Mouse (Mus musculus): Measurements from ENCODE around the gene Gm11549. TPM values are rescaled to one million over a fixed set of nuclear protein-coding genes. Genes with fewer than 3 reads are reported as not detected.

The Gm11549 gene
- polyA plus RNA-seq, 1 experiment from 2014 or later: 0.23 TPM

- WGBS: 89% methylated on average over 6 of the region's 6 CpGs
Measured at GRCm38 (mm10) chr3:36511491-36511890, 10.1 kb downstream of the Gm11549 start.

GRCm38 (mm10) chr3:36505809-36506735, 15.5 kb downstream of the Gm11549 start:
- no peak overlapping the region for H3K4me3 ChIP-seq (replicated peaks)
- H3K27ac ChIP-seq: no peak overlapping the region
- no peak for ATAC-seq (ENCODE audit: insufficient number of reproducible peaks, insufficient read depth, low FRiP score, low TSS enrichment, low read depth)
- H3K4me1 ChIP-seq (replicated peaks): no peaks in the 10 kb centered on the region
- no peak overlapping the region for H3K9ac ChIP-seq (replicated peaks)
- H3K36me3 ChIP-seq: no peaks in the 10 kb centered on the region
- no peaks in the 10 kb centered on the region for H3K27me3 ChIP-seq
- 73% methylated on average over 10 of the region's 10 CpGs for WGBS
- no peak overlapping the region for H3K4me2 ChIP-seq
- no peaks in the 10 kb centered on the region for H3K9me3 ChIP-seq

More at GRCm38 (mm10) chr3:36511491-36511890, 10.1 kb downstream of the Gm11549 start:
- Histone ChIP-seq H3K27me3 (0 out of 2 replicates have a peak, but pooled peaks cover under 1% of the 10 kb centered on the region), H3K27ac (no peak overlapping the region), H3K4me1 (replicated peaks) (no peaks in the 10 kb centered on the region), H3K36me3 (no peaks in the 10 kb centered on the region), H3K9ac (replicated peaks) (no peak overlapping the region), H3K4me2 (no peak overlapping the region), H3K9me3 (no peaks in the 10 kb centered on the region), H3K4me3 (replicated peaks) (no peak overlapping the region)
- ATAC-seq (ENCODE audit: insufficient number of reproducible peaks, insufficient read depth, low FRiP score, low TSS enrichment, low read depth): no peak

- WGBS: 88% methylated on average over 8 of the region's 8 CpGs
- H3K4me2 ChIP-seq: no peak overlapping the region
- no peaks in the 10 kb centered on the region for H3K9me3 ChIP-seq
- no peak overlapping the region for H3K4me3 ChIP-seq (replicated peaks)
- H3K4me1 ChIP-seq (replicated peaks): no peaks in the 10 kb centered on the region
- H3K36me3 ChIP-seq: no peaks in the 10 kb centered on the region
- H3K9ac ChIP-seq (replicated peaks): no peak overlapping the region
- H3K27me3 ChIP-seq: no peaks in the 10 kb centered on the region
- no peak overlapping the region for H3K27ac ChIP-seq
- no peak for ATAC-seq (ENCODE audit: insufficient number of reproducible peaks, insufficient read depth, low FRiP score, low TSS enrichment, low read depth)
Measured at GRCm38 (mm10) chr3:36505306-36505705, 16.3 kb downstream of the Gm11549 start.

- no peaks in the 10 kb centered on the region for H3K36me3 ChIP-seq
- no peak overlapping the region for H3K4me2 ChIP-seq
- no peaks in the 10 kb centered on the region for H3K27me3 ChIP-seq
- 77% methylated on average over 7 of the region's 7 CpGs for WGBS
- H3K9me3 ChIP-seq: no peaks in the 10 kb centered on the region
- ATAC-seq (ENCODE audit: insufficient number of reproducible peaks, insufficient read depth, low FRiP score, low TSS enrichment, low read depth): no peak
- no peaks in the 10 kb centered on the region for H3K4me1 ChIP-seq (replicated peaks)
- H3K4me3 ChIP-seq (replicated peaks): no peak overlapping the region
- no peak overlapping the region for H3K9ac ChIP-seq (replicated peaks)
- H3K27ac ChIP-seq: no peak overlapping the region
Measured at GRCm38 (mm10) chr3:36501546-36501945, 20.1 kb downstream of the Gm11549 start.

- 0 out of 2 replicates have a peak, but pooled peaks cover 2% of the 10 kb centered on the region for H3K27me3 ChIP-seq
- H3K27ac ChIP-seq: no peak overlapping the region
- H3K4me3 ChIP-seq (replicated peaks): no peak overlapping the region
- no peak for ATAC-seq (ENCODE audit: insufficient number of reproducible peaks, insufficient read depth, low FRiP score, low TSS enrichment, low read depth)
- 85% methylated on average over 8 of the region's 8 CpGs for WGBS
- H3K4me2 ChIP-seq: no peak overlapping the region
- H3K9ac ChIP-seq (replicated peaks): no peak overlapping the region
- no peaks in the 10 kb centered on the region for H3K4me1 ChIP-seq (replicated peaks)
- no peaks in the 10 kb centered on the region for H3K36me3 ChIP-seq
- no peaks in the 10 kb centered on the region for H3K9me3 ChIP-seq
Measured at GRCm38 (mm10) chr3:36500976-36501375, 20.6 kb downstream of the Gm11549 start.

GRCm38 (mm10) chr3:36499418-36499817, 22.2 kb downstream of the Gm11549 start:
- no peak for ATAC-seq (ENCODE audit: insufficient number of reproducible peaks, insufficient read depth, low FRiP score, low TSS enrichment, low read depth)
- WGBS: 90% methylated on average over 7 of the region's 7 CpGs

GRCm38 (mm10) chr3:36498224-36498623, 23.4 kb downstream of the Gm11549 start:
- no peak for ATAC-seq (ENCODE audit: insufficient number of reproducible peaks, insufficient read depth, low FRiP score, low TSS enrichment, low read depth)
- WGBS: 84% methylated on average over 6 of the region's 6 CpGs
- Histone ChIP-seq H3K4me3 (replicated peaks) (no peak overlapping the region), H3K9me3 (no peaks in the 10 kb centered on the region), H3K9ac (replicated peaks) (no peak overlapping the region), H3K4me1 (replicated peaks) (no peaks in the 10 kb centered on the region), H3K27ac (no peak overlapping the region), H3K36me3 (no peaks in the 10 kb centered on the region), H3K4me2 (no peak overlapping the region), H3K27me3 (0 out of 2 replicates have a peak, but pooled peaks cover 2% of the 10 kb centered on the region)

More at GRCm38 (mm10) chr3:36499418-36499817, 22.2 kb downstream of the Gm11549 start:
- H3K9me3 ChIP-seq: no peaks in the 10 kb centered on the region
- no peaks in the 10 kb centered on the region for H3K4me1 ChIP-seq (replicated peaks)
- H3K36me3 ChIP-seq: no peaks in the 10 kb centered on the region
- no peak overlapping the region for H3K27ac ChIP-seq
- H3K4me3 ChIP-seq (replicated peaks): no peak overlapping the region
- no peak overlapping the region for H3K4me2 ChIP-seq
- no peak overlapping the region for H3K9ac ChIP-seq (replicated peaks)
- 0 out of 2 replicates have a peak, but pooled peaks cover 2% of the 10 kb centered on the region for H3K27me3 ChIP-seq

GRCm38 (mm10) chr3:36496746-36497145, 24.9 kb downstream of the Gm11549 start:
- no peaks in the 10 kb centered on the region for H3K9me3 ChIP-seq
- no peaks in the 10 kb centered on the region for H3K36me3 ChIP-seq
- WGBS: 14% methylated on average over 14 of the region's 14 CpGs
- ATAC-seq (ENCODE audit: insufficient number of reproducible peaks, insufficient read depth, low FRiP score, low TSS enrichment, low read depth): no peak
- H3K4me3 ChIP-seq (replicated peaks): no peak overlapping the region
- no peak overlapping the region for H3K9ac ChIP-seq (replicated peaks)
- 0 out of 2 replicates have a peak, but pooled peaks cover 2% of the 10 kb centered on the region for H3K27me3 ChIP-seq
- no peaks in the 10 kb centered on the region for H3K4me1 ChIP-seq (replicated peaks)
- H3K4me2 ChIP-seq: no peak overlapping the region
- H3K27ac ChIP-seq: no peak overlapping the region

GRCm38 (mm10) chr3:36496273-36496672, 25.3 kb downstream of the Gm11549 start:
- Histone ChIP-seq H3K4me1 (replicated peaks) (no peaks in the 10 kb centered on the region), H3K27ac (no peak overlapping the region), H3K27me3 (0 out of 2 replicates have a peak, but pooled peaks cover 2% of the 10 kb centered on the region), H3K4me3 (replicated peaks) (no peak overlapping the region), H3K4me2 (no peak overlapping the region), H3K9me3 (no peaks in the 10 kb centered on the region), H3K36me3 (no peaks in the 10 kb centered on the region), H3K9ac (replicated peaks) (no peak overlapping the region)
- ATAC-seq (ENCODE audit: insufficient number of reproducible peaks, insufficient read depth, low FRiP score, low TSS enrichment, low read depth): no peak
- 86% methylated on average over 9 of the region's 9 CpGs for WGBS

GRCm38 (mm10) chr3:36495436-36495835, 26.2 kb downstream of the Gm11549 start:
- H3K9me3 ChIP-seq: no peaks in the 10 kb centered on the region
- H3K27me3 ChIP-seq: 0 out of 2 replicates have a peak, but pooled peaks cover 2% of the 10 kb centered on the region
- H3K36me3 ChIP-seq: no peaks in the 10 kb centered on the region
- no peak overlapping the region for H3K27ac ChIP-seq
- 0 out of 2 replicates have a peak, but pooled peaks have one; percentile 42 for ATAC-seq (ENCODE audit: insufficient number of reproducible peaks, insufficient read depth, low FRiP score, low TSS enrichment, low read depth)
- peak overlapping the region; percentile 19; the same call in 1 of the 2 replicates for H3K4me2 ChIP-seq
- 9% methylated on average over 6 of the region's 6 CpGs for WGBS
- H3K4me3 ChIP-seq (replicated peaks): no peak overlapping the region
- H3K4me1 ChIP-seq (replicated peaks): no peaks in the 10 kb centered on the region
- no peak overlapping the region for H3K9ac ChIP-seq (replicated peaks)

GRCm38 (mm10) chr3:36494613-36495012, 27.0 kb downstream of the Gm11549 start:
- no peak overlapping the region for H3K4me2 ChIP-seq
- H3K27me3 ChIP-seq: 0 out of 2 replicates have a peak, but pooled peaks cover 2% of the 10 kb centered on the region
- no peaks in the 10 kb centered on the region for H3K9me3 ChIP-seq
- H3K4me3 ChIP-seq (replicated peaks): no peak overlapping the region
- H3K36me3 ChIP-seq: no peaks in the 10 kb centered on the region
- 60% methylated on average over 2 of the region's 2 CpGs for WGBS
- no peak overlapping the region for H3K9ac ChIP-seq (replicated peaks)
- ATAC-seq (ENCODE audit: insufficient number of reproducible peaks, insufficient read depth, low FRiP score, low TSS enrichment, low read depth): no peak
- no peaks in the 10 kb centered on the region for H3K4me1 ChIP-seq (replicated peaks)
- H3K27ac ChIP-seq: no peak overlapping the region
